Mouse (Mus musculus) midbrain, postnatal 0 days (tissue): Measurements from ENCODE around the gene Ten1. TPM values are rescaled to one million over a fixed set of nuclear protein-coding genes. Genes with fewer than 3 reads are reported as not detected.

Experiments
- ATAC-seq: fragments of 200-750 bp; cut with Nextera tagmentation; 2 replicates; pipeline ENCODE4 v1.8.0; 2017; ENCODE audit warnings: moderate number of reproducible peaks, mild to moderate bottlenecking, moderate TSS enrichment, moderate library complexity; ENCODE audit not compliant: low FRiP score
- DNase-seq: peaks from one replicate; pipeline ENCODE4 v3.0.0-alpha.2; 2015; ENCODE audit warnings: low spot score
- H3K27ac ChIP-seq: fragments of 300-500 bp; sonication (generic); 2 replicates; pipeline ENCODE4 v1.5.1; 2014; ENCODE audit warnings: low read depth, mild to moderate bottlenecking, low read length, mixed read lengths
- H3K27me3 ChIP-seq: fragments of 300-500 bp; sonication (generic); 2 replicates; pipeline ENCODE4 v1.6.1; 2014; ENCODE audit warnings: low read length, control low read depth, mixed read lengths; ENCODE audit not compliant: insufficient read depth
- H3K36me3 ChIP-seq: fragments of 300-500 bp; sonication (generic); 2 replicates; pipeline ENCODE4 v1.6.1; 2014; ENCODE audit warnings: low read length, control low read depth, mixed read lengths; ENCODE audit not compliant: insufficient read depth
- H3K4me1 ChIP-seq: fragments of 300-500 bp; sonication (generic); 2 replicates; pipeline ENCODE4 v1.6.1; 2014; ENCODE audit warnings: mild to moderate bottlenecking, control low read depth, antibody characterized with exemption, low read length, mixed read lengths; ENCODE audit not compliant: insufficient read depth
- H3K4me2 ChIP-seq: fragments of 300-500 bp; sonication (generic); 2 replicates; pipeline ENCODE4 v1.6.1; 2014; ENCODE audit warnings: low read depth, mild to moderate bottlenecking, low read length, mixed read lengths; ENCODE audit not compliant: poor library complexity, severe bottlenecking
- H3K4me3 ChIP-seq: fragments of 300-500 bp; sonication (generic); 2 replicates; pipeline ENCODE4 v1.5.1; 2014; ENCODE audit warnings: low read depth, mild to moderate bottlenecking, low read length, moderate library complexity
- H3K9ac ChIP-seq: fragments of 300-500 bp; sonication (generic); replicated peaks from 2 replicates; pipeline ENCODE4 v1.6.1; 2014; ENCODE audit warnings: mild to moderate bottlenecking, low read length, moderate library complexity, mixed read lengths; ENCODE audit not compliant: poor library complexity, severe bottlenecking
- H3K9me3 ChIP-seq: fragments of 300-500 bp; sonication (generic); 2 replicates; pipeline ENCODE4 v1.6.1; 2016; ENCODE audit warnings: low read length, control low read depth
- CTCF ChIP-seq: IDR thresholded peaks from 2 replicates; pipeline ENCODE4 v1.5.1; 2016; ENCODE audit warnings: antibody characterized with exemption, mild to moderate bottlenecking
- WGBS: fragments of 180-500 bp; shearing (Covaris S2); extraction: QIAGEN DNeasy Blood & Tissue Kit; methylation state at CpG from one replicate; pipeline ENCODE4 v1.1.7; 2014; 5-methylcytosine and 5-hydroxymethylcytosine counted together
- polyA plus RNA-seq: library from polyadenylated mRNA; unstranded; fragments of >200 nt; fragmentation: Nextera tagmentation; extraction: Ambion mirVana; gene quantifications from 2 replicates; pipeline ENCODE4 v1.2.1, GENCODE M21; 2015
- total RNA-seq: library from RNA; depleted of rRNA; stranded (reverse); fragments of >200 nt; gene quantifications from 2 replicates; pipeline ENCODE4 v1.2.3, GENCODE M21; 2014

Gene Ten1
- total and polyA plus RNA-seq, 2 experiments from 2014 or later, result 54.2 to 91.2 TPM

- H3K9me3 ChIP-seq, result no peaks in the 10 kb centered on the region
- no peak overlapping the region for H3K4me3 ChIP-seq
- no peak overlapping the region for H3K27ac ChIP-seq
- TF ChIP-seq CTCF, result no peak
- WGBS, result 85% methylated on average over 14 of the region's 14 CpGs
- peaks cover 88% of the 10 kb centered on the region for H3K36me3 ChIP-seq
- ATAC-seq (no peak), DNase-seq (no peak)
- no peak overlapping the region for H3K4me2 ChIP-seq
- no peak overlapping the region for H3K9ac ChIP-seq
- no peaks in the 10 kb centered on the region for H3K4me1 ChIP-seq
- H3K27me3 ChIP-seq, result no peaks in the 10 kb centered on the region
Measured at GRCm38 (mm10) chr11:116247502-116248222, 49.0 kb downstream of the Ten1 start.

DNA sequence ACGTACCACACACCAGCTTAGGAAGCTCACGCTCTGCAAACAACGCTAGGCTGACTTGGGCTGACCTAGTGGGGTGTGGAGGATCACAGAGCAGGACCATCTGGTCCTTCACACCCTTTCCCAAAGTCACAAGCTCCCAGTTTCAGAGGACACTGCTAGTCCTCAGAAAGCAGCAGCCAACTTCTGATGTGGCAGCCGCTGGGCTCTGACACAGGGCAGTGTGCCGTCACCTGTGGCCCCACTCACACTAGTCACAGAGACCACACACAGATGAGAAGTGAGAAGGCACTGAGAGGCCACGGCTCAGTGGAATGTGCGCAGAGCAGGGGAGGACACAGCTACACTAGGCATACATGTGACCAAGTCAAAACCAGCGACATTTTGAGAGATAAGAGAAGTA, 52.2 kb downstream of the Ten1 start:
- ATAC-seq, result no peak

DNA sequence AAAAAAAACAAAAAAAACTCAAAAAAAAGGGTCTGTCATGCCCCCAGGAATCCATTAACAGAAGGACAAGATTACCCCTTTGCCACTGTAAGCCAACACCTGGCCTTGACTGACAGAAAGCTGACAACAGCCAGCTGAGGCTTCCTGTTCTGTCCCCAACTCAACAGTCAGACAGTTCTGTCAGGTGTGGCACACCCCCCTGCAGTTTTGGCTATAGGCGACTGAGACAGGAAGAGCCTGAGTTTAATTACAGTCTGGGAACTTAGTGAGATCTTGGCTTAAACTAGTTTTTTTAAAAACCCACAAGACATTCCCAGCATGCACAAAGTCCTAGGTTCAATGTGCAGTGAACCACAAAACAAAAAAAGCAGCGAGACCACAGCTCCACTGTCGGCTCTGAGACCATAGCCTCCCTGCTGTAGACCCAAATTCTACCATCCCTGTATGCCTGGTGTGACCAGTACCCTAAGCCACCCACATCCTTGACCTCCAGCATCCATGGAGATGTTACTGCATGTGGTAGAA, 54.5 kb downstream of the Ten1 start:
- DNase-seq (no peak), ATAC-seq (no peak)
- peaks cover 77% of the 10 kb centered on the region for H3K36me3 ChIP-seq
- no peaks in the 10 kb centered on the region for H3K27me3 ChIP-seq
- WGBS, result 81% methylated on average over 3 of the region's 3 CpGs
- no peaks in the 10 kb centered on the region for H3K9me3 ChIP-seq
- H3K4me1 ChIP-seq, result no peaks in the 10 kb centered on the region
- H3K27ac ChIP-seq, result no peak overlapping the region
- H3K4me3 ChIP-seq, result no peak overlapping the region
- no peak overlapping the region for H3K4me2 ChIP-seq
- TF ChIP-seq CTCF, result no peak
- no peak overlapping the region for H3K9ac ChIP-seq

More for the DNA sequence above, 52.2 kb downstream of the Ten1 start:
- no peak overlapping the region for H3K4me2 ChIP-seq
- no peaks in the 10 kb centered on the region for H3K4me1 ChIP-seq
- no peak overlapping the region for H3K27ac ChIP-seq
- H3K9ac ChIP-seq, result no peak overlapping the region
- H3K27me3 ChIP-seq, result no peaks in the 10 kb centered on the region
- H3K36me3 ChIP-seq, result peaks cover 95% of the 10 kb centered on the region
- TF ChIP-seq CTCF, result no peak
- H3K4me3 ChIP-seq, result no peak overlapping the region
- no peaks in the 10 kb centered on the region for H3K9me3 ChIP-seq
- DNase-seq, result no peak
- WGBS, result 93% methylated on average over 8 of the region's 8 CpGs

DNA sequence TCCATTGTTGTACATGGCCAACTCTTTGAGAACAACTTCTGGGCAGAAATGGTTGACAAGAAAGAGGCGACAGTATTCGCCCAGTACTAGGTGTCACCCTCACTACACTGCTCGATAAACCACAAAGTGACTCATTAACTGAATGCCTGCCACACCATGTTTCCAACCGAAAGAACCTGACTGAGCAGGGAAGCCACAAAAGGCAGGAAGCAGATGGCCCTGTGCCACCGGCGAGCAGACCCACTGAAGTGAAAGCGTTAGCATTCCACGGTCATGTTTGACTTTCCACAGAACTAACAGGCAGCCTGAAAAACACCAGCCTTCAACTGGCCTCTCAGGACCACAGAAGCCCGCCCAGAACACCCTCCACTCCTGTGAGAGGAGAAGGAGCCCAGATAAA, 56.0 kb downstream of the Ten1 start:
- Histone ChIP-seq H3K27ac (no peak overlapping the region), H3K4me1 (no peaks in the 10 kb centered on the region), H3K9ac (no peak overlapping the region), H3K36me3 (peaks cover 75% of the 10 kb centered on the region), H3K4me3 (no peak overlapping the region), H3K27me3 (no peaks in the 10 kb centered on the region), H3K9me3 (no peaks in the 10 kb centered on the region), H3K4me2 (no peak overlapping the region)
- DNase-seq (no peak), ATAC-seq (no peak)
- WGBS, result 82% methylated on average over 9 of the region's 9 CpGs
- TF ChIP-seq CTCF, result no peak

DNA sequence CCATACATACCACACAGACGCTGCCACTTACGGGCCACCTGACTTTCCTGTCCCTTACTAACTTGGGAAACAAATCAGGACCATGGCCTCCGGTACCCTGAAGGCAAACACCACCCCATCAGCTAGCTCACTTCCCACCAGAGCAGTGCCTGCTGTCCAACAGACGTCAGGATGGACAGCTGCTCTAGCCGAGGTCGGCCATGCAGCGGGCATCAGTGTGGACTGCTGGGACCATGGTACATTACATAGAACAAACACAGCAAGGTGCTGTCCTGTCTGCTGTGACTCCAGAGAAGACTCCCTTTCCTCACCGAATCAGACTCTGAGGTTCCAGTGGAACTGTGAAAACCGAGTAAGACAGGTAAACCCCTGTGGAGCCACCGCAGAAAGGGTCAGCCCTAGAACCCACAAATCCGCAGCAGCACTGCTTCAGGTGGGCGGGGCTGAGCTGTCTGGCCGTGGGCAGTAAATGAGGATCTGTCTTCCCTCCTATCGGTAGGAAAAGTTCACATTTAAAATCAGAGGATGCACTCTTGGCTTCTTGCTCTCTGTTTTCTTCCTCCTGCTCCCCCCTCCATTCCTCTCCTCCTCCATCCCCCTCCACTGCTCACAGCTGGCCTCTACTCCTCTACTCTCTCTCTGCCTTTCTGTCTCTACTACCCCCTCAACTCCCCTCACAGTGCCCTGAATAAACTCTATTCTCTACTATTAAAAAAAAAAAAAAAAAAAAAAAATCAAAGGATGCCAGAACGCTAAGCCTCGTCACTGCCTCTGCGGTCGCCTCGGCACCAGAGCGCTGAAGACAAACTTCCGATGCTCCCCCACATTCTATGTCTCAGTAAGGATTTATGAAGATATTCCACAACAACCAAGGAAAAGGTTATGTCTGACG, 56.7 kb downstream of the Ten1 start:
- WGBS, result 83% methylated on average over 22 of the region's 22 CpGs
- H3K4me1 ChIP-seq, result no peaks in the 10 kb centered on the region
- DNase-seq, result no peak
- no peak overlapping the region for H3K4me2 ChIP-seq
- no peak overlapping the region for H3K4me3 ChIP-seq
- no peak for ATAC-seq
- H3K27me3 ChIP-seq, result no peaks in the 10 kb centered on the region
- no peak overlapping the region for H3K9ac ChIP-seq
- no peak for TF ChIP-seq CTCF
- H3K27ac ChIP-seq, result no peak overlapping the region
- H3K9me3 ChIP-seq, result no peaks in the 10 kb centered on the region
- peaks cover 75% of the 10 kb centered on the region for H3K36me3 ChIP-seq
